Mouse (Mus musculus) liver, postnatal 0 days (tissue): ENCODE measurements around the gene AI661453.

Experiments
- CTCF ChIP-seq: sonication (generic); IDR thresholded peaks from 2 replicates; pipeline ENCODE4 v1.5.1; 2016; ENCODE audit warnings: antibody characterized with exemption, low read depth
- EP300 ChIP-seq: IDR thresholded peaks from 2 replicates; pipeline ENCODE4 v1.6.1; 2016; ENCODE audit warnings: antibody characterized with exemption, low read depth, mild to moderate bottlenecking

DNA sequence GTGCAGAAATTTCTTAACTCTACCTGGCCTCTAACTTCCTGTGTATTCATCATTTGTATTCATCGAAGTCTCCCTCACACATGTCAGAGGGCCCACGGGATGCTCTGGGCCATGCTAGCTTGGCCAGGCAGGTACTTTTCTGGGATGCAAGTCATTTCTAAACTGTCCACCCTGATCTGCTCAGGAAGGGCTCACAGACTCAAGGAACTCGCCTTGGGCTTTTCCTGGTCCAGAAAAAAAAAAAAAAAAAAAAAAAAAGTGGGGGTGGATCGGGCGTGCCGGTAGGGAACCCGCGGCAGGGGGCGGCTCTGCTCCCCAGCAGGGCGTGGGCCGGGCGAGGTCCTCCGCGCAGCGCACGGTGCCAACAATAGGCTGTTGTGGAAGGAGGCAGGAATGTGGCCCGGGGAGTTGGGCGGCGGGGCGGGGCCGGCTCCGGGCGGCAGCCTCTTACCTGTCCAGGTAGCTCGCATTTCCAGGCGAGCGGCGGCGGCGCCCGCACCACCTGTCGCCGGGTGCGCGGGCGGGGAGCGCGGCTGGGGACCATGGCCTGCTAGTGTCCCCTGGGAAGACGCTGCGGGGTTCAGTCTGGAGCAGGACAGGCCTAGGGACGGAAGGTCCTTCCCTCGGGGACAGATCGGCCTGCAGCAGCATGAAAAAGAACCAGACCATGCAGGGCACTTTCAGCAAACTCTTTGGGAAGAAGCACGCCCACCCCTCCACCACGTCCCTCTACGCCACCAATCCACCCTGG is at the start of gene AI661453:
- TF ChIP-seq CTCF, result no peak
- TF ChIP-seq EP300, result no peak
